Mouse (Mus musculus) ES-E14 (cell line): Measurements from ENCODE around the gene Susd4.

ENCODE experiments used
- HCFC1 ChIP-seq: IDR thresholded peaks from 2 replicates; pipeline ENCODE4 v1.6.1; 2012; ENCODE audit warnings: low read length, inconsistent platforms, borderline replicate concordance; ENCODE audit not compliant: insufficient read depth
- MAFK ChIP-seq: IDR thresholded peaks from 2 replicates; pipeline ENCODE4 v1.6.1; 2014; ENCODE audit warnings: mild to moderate bottlenecking, low read depth, low read length, inconsistent platforms; ENCODE audit not compliant: insufficient read depth

GRCm38 (mm10) chr1:182813991-182814390 is 50.3 kb downstream of the Susd4 start:
- TF ChIP-seq HCFC1, result no peak
- TF ChIP-seq MAFK, result no peak
